Mouse (Mus musculus) layer of hippocampus, postnatal 10 days (tissue): ENCODE results near the gene Timeless. TPM values are rescaled to one million over a fixed set of nuclear protein-coding genes. Genes with fewer than 3 reads are reported as not detected.
"Not testable (repeated sequence)": the region's sequence is repeated elsewhere in the genome, so short reads cannot be mapped to it uniquely, and the experiment has no call there.

Experiments used
- DNase-seq, 2 experiments: peaks; one replicate each; pipeline ENCODE4 v3.0.0; 2021; ENCODE audit warnings: low spot score in 2 of 2
- total RNA-seq, 2 experiments: library from RNA; stranded (reverse); gene quantifications; 2 replicates each; pipeline ENCODE4 v1.2.3; 2021

Gene Timeless
- total RNA-seq, 2 experiments from 2014 or later: 7.8 to 10.1 TPM

GRCm38 (mm10) chr10:128212148-128212547 is 19.7 kb upstream of the Timeless start:
- no peak for DNase-seq

- peak; percentile 54 to 63 for DNase-seq
These were observed 19.0 kb upstream of the Timeless start for GRCm38 (mm10) chr10:128212871-128213323.

DNA sequence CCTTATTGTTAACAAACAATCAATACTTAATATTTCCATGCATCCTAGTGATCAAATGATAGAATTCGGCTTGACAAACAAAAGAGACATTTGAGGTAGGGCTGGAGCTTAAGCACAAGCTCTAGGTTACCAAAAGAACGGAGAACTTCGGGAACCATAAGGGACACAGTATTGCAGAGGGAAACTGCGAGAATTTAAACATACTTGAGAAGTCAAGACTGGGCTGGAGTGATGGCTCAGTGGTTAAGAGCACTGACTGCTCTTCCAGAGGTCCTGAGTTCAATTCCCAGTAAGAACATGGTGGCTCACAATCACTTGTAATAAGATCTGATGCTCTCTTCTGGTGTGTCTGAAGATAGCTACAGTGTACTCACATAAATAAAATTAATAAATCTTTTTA is 17.8 kb upstream of the Timeless start:
- DNase-seq: not testable (repeated sequence)

GRCm38 (mm10) chr10:128214981-128215380 is 16.9 kb upstream of the Timeless start:
- no peak for DNase-seq

DNA sequence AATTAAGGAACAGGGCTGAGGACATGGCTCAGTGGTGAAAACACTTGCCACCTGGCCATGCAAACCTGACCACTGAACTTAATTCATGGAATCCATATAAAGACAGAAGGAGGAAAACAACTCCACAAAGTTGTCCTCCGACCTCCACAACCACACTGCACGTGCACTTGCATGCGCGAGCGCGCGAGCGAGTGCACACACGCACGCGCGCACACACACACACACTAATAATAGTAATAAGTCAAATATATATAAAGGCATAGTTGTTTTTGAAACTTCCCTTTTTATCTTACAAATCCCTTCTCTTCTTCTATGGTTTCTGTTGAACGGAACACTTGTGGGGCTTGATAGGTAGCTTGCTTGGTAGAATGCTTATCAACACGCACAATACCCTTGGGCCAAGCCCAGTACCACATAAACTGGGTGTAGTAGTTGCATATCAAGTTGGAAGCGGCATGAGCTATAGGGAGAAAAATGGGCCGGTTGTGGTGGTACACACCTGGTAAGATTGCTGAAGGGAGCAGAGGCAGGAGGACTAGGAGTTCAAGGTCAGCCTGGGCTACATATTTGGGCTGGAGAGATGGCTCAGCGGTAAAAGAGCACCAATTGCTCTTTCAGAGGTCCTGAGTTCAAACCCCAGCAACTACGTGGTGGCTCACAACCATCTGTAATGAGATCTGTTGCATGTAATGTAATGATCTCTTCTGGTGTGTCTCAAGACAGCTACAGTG is 13.3 kb upstream of the Timeless start:
- no peak for DNase-seq

DNA sequence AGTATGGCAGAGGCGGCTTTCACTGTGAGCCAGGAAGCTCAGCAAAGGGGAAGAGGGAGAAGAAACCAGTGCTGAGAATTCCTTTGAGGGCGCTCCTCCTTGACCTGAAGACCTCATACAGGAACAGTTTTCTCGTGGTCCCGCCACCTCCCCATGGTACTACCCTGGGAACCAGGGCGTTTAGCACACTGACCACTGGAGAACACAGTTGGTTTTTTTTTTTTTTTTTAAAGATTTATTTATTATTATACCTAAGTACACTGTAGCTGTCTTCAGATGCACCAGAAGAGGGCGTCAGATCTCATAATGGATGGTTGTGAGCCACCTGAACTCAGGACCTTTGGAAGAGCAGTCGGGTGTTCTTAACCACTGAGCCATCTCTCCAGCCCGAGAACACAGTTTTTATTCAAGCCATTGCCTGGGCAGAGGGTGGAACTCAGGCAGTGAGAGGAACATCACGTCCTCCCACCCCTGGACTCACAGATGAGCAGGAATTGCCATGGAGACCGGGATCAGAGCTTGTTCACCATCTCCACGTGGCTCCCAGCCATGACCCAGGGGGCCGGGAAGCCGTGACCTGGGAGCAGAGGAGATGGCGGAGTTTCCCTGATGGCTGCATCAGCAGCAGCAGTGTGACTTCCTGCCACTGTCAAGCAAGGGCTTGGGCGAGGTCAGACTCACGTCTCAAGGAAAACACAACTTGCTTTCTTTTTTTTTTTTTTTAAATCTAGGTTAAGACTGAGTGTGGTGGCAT is 10.2 kb upstream of the Timeless start:
- no peak for DNase-seq

DNA sequence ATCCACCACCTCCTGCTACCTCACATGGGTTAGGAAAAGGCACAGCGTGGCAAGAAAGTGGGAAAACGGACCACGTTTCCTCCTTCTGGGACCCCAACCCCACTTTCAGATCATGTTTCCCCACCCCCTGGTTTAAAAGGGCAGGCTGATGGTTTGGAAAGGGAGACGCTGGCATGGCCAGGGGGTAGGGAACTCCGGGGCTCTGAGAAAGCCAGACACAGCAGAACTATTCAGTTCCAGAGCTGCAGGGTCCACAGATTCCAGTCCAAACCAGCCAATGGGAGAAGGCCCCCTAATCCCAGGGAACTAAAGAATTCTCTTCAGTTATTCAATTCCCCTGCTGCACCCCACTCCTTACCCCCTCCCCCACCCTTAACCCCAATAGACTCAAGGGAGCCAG is 6.8 kb upstream of the Timeless start:
- no peak for DNase-seq

GRCm38 (mm10) chr10:128225538-128225937 is 6.3 kb upstream of the Timeless start, which contains the start of gene Mip:
Mip (plus strand) TSS chr10:128225838.
- DNase-seq: no peak

DNA sequence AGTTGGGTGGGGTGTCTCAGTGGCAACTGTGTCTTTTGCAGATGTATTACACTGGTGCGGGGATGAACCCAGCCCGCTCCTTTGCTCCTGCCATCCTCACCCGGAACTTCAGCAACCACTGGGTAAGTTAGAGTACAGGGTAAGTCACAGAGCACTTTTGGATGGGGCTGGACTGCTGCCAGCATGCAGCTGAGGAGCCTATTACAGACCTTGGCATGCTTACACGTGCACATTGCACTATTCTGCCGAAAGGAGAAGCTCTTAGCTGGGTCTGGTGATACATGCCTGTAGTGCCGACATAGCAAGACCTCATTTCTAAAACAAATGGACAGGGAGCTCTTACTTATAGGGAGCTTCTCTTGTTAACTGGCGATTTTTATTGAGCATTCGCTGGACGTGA is 4.3 kb upstream of the Timeless start:
- DNase-seq: no peak

- DNase-seq: no peak
These were observed 3.9 kb upstream of the Timeless start for GRCm38 (mm10) chr10:128228009-128228408.

DNA sequence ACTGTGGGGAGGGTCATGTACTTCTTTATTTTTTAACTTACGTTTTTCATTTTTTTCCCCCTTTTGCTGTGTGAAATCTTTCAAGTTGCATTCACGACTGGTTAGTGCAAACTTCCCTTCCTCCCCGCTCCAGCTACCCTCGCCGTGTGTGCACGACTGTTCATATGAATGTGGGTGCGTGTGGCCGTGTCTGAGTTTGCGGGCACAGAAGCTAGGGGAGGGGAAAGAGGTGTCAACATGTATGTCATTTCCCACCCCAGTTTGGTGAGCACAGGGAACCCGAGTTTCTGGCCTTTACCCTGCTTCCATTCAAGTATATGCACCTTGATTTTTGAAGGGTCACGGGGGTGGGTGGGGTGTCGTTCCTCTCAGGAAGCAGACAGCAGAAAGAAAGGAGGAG is 1.3 kb upstream of the Timeless start:
- no peak for DNase-seq

DNA sequence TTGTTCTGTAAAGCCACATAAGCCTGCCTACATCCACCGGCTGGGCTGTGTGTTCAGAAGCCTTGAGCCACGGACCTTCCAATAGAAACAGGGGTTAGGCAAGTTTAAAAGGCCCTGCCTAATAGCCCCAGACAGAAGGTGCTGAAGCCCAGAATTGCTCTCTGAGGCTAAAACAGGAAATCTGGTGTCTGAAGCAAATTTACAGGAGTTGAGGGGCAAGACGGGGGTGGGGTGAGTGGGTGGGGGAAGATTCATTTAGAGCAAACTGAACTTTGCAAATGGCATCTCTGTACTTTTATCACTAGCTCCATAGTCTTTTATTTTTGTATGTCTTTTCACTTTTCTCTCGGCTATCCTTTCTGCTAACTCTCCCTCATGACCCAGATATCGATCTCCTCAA is 719 bp upstream of the Timeless start:
- DNase-seq: no peak

- DNase-seq: peak; percentile 33 to 54
These were observed 638 bp downstream of the Timeless start for GRCm38 (mm10) chr10:128232420-128232985.

DNA sequence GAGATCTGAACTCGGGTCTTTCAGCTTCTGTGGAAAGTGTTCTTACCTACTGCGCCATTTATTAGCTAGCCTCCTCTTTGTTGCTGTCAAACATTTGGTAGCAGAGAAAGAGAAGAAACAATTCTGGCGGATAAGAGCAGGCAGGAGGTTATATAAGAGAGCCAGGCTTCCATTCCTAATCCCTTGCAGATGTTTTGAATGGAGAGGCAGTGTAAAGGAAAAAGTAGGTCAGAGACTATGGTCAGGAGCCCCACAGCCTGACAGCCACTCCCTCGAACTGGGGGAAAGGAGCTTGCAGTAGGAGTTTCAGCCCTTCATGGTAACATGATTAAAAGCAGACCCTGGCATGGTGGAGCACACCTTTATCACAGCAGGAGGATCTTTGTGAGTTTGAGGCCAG is 4.5 kb downstream of the Timeless start:
- no peak for DNase-seq

DNA sequence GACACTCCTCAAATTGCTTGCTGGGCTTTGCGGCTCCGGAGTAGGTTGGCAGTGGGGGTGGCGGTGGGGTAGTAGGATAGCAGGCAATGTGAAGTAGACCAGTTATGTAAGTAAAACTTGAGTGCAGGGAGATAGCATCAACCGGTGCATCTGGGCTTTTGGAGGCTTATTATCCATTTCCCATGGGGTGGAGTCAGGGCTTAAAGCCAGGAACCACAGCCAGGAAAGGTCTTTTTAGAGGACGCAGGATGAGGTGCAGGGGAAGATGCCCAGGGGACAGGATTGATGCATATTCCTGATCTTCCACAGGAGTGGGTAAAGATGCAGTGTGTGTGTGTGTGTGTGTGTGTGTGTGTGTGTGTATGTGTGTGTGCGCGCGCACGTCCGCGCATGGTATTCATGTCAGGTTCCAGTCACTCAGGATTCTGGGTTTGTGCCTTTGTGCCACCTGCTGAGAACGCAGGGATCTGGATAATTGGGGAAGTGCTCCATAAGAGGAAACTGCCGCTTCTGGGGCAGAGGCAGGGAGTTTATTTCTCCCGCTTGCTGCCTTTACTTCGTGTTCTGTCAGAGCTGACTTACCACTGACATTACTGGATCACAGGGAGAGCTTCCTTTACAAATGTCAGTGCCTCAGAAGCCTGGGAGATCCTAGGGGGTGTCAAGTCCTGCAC is 6.1 kb downstream of the Timeless start:
- DNase-seq: no peak

GRCm38 (mm10) chr10:128239140-128239539 is 7.3 kb downstream of the Timeless start:
- no peak for DNase-seq

- no peak for DNase-seq
These were observed 8.3 kb downstream of the Timeless start for GRCm38 (mm10) chr10:128240131-128240530.

DNA sequence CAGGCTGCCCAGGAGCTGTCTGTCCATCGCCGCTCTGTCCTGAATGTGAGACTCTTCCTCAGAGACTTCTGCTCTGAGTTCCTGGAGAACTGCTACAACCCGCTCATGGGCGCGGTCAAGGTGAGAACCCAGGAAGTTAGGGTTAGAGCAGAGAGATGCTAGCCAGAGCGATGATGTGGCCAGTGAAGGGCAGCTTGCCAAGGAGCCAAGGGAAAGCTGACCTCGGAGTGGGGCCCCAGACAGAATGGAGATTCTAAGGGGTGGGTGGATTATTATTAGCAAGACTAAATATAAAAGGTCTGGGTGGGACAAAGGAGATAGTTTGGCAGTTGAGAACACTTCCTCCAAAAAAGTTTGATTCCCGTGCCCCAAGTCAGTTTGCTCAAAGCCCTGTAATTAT is 11.4 kb downstream of the Timeless start:
- DNase-seq: no peak

GRCm38 (mm10) chr10:128244121-128244520 is 12.3 kb downstream of the Timeless start:
- no peak for DNase-seq

GRCm38 (mm10) chr10:128247020-128247732 is 15.3 kb downstream of the Timeless start:
- DNase-seq: no peak

DNA sequence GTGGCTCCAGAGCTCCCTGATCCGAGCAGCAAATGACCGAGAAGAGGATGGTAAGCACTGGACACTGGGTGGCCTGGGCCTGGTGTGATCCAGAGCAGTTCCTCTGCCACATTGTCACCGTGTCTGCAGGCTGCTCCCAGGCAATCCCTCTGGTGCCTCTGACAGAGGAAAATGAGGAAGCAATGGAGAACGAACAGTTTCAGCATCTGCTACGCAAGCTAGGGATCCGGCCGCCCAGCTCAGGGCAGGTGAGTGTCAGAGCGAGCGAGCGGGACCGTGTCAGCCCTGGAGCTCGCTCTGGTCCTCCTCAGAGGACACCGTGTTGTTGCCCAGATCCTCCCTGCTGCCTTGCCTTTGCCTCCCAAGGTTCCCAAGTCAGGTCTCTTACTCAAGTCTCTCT is 18.7 kb downstream of the Timeless start:
- no peak for DNase-seq
